Mouse (Mus musculus) hematopoietic stem cell, adult 5-6 weeks (primary cell): ENCODE data around the gene Ibsp. TPM values are rescaled to one million over a fixed set of nuclear protein-coding genes. Genes with fewer than 3 reads are reported as not detected.

ENCODE experiments used
- ATAC-seq, 2 experiments: fragments of 125-278 bp in 1 of 2; replicated peaks in 1 of 2; 2 replicates each; pipeline ENCODE4 v1.8.0; 2016 to 2017; ENCODE audit warnings: inconsistent platforms in 2 of 2, mild to moderate bottlenecking in 2 of 2, moderate number of reproducible peaks in 2 of 2, low read depth in 1 of 2, moderate TSS enrichment in 1 of 2; ENCODE audit not compliant: low FRiP score in 2 of 2, poor library complexity in 2 of 2, severe bottlenecking in 2 of 2, insufficient read depth in 1 of 2, low TSS enrichment in 1 of 2
- total RNA-seq: library from RNA; stranded (forward); fragments of 172-1452, 232-1000 nt; gene quantifications from 2 replicates; pipeline ENCODE4 v1.2.3, GENCODE M21; 2017

Gene Ibsp
- total RNA-seq, 1 experiment from 2014 or later, result 0.05 TPM

DNA sequence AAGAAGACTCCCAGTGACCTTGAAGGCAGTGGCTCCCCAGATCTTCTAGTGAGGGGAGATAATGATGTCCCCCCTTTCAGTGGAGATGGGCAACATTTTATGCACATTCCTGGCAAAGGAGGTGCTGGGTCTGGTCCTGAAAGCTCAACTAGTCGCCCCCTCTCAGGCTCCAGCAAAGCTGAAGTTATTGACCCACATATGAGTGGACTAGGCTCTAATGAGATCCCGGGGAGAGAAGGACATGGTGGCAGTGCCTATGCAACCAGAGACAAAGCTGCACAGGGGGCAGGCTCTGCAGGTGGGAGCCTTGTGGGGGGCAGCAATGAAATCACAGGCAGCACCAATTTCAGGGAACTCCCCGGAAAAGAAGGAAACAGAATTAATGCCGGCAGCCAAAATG is 38.5 kb downstream of the Ibsp start:
- ATAC-seq, result no peak

DNA sequence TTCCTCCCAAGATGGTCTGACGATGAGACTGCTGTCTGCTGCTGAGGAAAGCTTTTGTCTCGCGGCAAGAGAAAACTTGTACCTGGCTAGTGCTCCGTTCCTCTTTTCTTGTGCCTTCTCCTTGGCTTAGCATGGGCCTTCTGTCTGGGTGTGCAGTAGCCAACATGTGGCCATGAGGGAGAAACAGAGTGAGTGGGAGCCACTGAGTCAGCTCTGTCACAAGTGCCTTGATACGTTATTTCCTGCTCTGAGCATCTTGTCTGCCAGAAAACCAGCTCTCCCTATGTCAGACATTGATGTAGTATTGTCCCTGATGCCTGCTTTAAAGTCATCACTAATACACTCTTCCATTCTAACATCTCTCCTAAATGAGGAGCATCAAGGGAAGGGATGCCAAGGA is 40.0 kb downstream of the Ibsp start:
- ATAC-seq, result no peak

DNA sequence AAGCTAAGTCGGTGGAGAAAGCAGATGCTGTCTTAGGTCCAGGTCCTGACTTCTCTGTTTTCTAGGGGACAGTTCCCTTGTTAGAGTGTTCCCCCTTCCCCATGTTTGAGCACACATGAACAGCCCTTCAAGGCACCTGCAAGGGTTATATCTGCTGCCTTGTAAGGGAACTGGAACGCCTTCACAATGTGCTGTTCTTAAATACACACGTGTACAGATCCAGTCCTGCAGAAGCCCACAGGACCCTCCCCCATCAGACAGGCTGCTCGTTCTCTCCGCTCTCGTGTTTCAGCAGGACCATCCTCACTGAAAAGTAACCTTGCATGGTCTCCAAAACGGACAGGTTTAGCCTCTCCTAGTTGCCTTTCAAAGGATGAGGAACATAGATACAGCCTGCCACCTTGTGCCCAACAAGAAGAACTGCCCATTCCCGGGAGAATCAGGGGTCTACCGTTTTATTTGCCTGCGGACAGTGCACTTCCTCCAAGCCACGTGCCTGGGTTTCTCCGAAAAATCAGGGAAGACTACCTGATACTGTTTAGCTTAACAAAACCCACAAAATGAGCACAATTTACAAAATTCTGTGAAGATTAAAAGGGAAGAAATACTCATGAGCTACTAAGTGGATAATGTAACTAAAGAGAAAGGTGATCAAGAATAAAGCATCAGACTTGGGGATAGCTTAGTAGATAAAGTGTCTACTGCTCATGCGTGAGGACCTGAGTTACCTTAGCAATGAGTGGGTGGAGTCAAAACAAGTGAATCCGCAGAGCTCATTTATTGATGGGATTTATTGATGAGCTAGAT is 40.9 kb downstream of the Ibsp start:
- ATAC-seq, result peak; percentile 79 to 84

DNA sequence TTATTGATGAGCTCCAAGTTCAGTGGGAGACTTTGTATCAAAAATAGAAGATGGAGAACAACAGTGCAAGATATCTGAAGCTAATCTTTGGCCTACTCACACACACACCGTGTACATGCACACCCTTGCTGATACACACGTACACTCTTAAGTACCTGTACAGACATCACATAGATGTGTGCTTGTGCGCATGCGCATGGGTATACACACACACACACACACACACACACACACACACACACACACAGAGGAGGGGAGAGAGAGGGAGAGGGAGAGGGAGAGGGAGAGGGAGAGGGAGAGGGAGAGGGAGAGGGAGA is 41.5 kb downstream of the Ibsp start:
- ATAC-seq, result no peak

DNA sequence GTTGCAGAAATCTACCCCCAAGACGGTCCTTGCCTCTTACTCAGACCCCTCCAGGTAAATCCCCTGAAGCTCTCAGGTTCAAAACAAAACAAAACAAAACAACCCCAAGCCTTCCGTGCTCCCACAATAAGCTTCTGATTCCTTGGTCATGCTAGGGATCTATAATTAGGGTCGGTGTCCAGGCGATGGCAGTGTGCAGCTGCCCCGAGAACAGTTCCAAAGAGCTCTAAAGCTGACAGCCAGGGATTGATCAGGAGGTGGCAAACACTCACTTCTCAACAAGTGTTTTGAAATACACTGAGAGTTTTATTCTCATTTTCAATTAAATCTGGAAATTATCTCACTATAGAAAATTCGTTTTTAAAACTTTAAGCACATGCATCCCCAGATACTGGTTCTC is 43.9 kb downstream of the Ibsp start:
- ATAC-seq, result no peak

DNA sequence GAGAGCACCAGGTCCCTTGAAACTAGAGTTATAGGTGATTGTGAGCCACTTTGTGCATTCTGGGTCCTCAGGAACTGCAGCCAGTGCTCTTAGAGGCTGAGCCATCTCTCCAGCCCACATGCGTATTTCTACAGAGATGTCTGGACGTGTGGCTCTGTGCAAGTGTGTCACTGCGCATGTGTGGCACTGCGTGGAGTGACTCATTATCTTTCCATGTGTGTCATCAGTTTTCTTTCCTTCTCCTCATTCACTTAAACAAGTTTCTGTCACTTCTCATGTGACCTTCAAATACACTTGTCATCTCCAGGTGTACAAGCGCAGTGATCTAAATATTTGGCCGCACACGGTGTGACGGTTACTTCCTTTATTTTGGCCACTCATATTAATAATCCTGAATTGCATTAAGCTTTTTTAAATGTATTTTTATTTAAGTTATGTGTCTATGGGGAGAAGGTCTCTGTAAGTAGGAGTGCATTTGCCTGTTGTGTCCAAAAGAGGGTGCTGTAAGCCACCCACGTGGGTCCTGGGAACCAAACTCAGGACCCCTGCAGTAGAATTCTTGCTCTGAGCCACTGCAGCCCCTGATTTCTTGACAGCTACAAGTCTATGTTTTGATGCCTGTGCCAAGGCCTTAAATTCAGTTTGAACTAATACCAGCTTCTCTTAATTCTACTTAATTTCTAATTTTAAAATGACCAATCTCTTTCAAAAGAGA is 45.7 kb downstream of the Ibsp start:
- ATAC-seq, result peak; percentile 51 to 67; a peak in 3 of 4 replicates

DNA sequence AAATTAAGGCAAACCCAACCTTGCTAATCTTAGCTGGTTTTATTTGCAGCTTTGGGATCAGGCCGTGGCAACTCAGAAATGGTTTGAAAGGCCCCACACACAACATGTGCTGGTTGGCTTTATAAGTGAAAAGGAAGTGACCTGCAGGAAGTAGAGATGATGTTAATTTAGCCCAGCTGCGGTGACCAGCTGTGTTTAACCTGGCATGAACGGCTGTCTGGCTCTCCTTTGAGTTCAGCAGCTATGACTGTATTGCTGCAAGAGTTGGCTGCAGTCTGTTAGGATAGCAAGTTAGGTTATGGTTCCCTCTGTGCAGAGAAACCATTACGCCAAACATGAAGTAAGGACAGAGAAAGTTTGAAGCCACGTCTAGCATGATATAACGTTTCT is 46.3 kb downstream of the Ibsp start:
- ATAC-seq, result peak; percentile 29 to 32; a peak in 1 of 4 replicates

DNA sequence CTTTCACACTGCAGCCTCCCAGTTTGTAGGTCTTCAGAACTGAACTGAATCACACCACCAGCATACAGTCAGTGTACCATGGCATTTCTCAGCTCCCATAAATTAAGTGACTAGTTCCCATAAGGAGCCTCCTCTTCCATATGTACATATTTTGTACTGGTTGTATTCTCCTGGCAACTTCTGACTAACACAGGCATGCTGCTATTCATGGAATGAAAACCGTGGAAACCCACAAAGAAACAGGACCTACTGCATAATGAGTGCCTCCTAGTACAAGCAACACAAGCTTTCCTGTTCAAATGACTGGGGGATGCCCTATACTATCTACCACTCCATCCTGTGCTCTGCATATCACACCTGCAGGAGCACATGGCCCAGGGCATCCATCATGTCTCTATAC is 52.1 kb downstream of the Ibsp start:
- ATAC-seq, result no peak

DNA sequence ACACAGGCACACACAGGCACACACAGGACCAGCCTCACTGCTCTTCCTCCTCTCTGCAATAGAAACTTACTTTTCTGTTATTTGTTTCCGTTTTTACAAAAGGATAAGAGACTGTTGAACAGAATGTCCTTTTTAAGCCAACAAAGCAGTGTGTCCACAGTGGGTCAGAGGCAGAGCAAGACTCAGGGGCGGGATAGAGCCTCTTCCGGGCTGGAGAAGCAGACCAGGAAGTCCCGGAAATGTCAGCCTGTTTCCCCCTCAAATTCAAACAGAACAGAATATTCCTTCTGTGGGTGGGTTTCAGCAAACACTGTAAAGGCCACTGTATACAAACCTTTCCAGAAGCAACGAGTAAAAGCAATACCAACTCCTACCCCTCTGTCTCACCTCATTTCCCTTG is 52.9 kb downstream of the Ibsp start:
- peak; percentile 39 to 51; a peak in 2 of 4 replicates for ATAC-seq

DNA sequence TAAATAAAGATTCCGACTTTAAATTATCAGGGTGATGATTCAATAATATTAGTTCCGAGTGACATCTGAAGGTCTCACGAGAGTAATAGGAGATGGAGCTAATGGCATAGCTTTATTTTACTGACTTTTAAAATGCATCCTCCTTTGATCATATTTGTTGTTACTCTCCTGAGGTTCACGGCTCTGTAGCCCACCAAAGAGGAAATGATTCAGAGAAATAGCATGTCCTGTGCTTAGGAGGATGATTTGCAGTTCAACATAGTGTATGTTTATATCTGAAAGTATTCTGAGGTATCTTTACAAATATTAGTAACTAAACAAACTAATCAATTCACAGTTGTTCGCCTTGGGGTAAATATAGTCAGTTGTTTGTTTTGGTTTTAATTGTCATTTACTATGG is 58.6 kb downstream of the Ibsp start:
- ATAC-seq, result peak; percentile 32 to 67; a peak in 3 of 4 replicates

DNA sequence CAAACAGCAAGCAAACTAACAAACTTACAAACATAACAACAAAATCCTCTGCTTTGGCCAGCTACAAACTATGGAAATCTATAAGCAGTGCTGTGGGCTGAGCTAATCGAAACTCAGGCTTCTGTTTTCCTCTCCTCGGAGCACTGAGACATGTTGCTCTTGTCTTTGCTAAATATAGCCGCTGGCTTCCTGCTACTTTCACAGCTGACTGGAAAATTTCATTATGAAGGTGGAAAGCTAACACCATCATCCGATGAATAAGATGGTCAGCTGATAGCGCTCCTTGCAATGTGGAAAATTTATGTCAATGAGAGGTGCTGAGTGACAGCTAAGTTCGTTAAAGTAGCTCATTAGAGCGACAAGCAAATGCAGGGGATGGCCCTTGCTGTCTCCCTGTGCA is 59.6 kb downstream of the Ibsp start:
- ATAC-seq, result peak in 1 of 2 experiments; percentile 25; a peak in 1 of 4 replicates

DNA sequence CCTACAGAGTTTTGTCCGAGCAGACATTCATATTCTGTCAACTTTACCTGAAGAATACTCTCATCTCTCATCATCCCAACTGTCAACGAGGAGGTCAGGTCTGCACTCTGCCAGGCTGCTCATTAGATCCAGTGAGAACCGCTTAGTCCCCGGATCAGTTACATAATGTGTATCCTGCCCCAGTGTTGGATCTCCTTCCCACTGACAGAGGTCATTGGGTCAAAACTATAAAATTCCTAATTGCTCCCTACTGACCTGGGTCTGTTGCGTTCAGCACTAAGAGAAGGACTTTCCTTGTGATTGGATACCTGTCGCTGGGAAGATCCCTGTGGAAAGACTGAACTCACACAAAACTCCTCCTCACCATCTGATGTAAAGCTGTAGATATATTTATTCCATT is 60.3 kb downstream of the Ibsp start:
- no peak for ATAC-seq

Other genes with a start within 250 kb of the Ibsp start
- not detected in 2 replicates for gene Gm17660, start 221.6 kb upstream of the Ibsp start, total RNA-seq
- gene Sparcl1, start 185.4 kb upstream of the Ibsp start, total RNA-seq, result not detected in 2 replicates
- not detected in 2 replicates for gene Dspp, start 128.5 kb upstream of the Ibsp start, total RNA-seq
- 0.74 TPM in 1 of 2 replicates, not detected in the other for gene Dmp1, start 96.6 kb upstream of the Ibsp start, total RNA-seq
- not detected in 2 replicates for gene Mepe, start 26.2 kb downstream of the Ibsp start, total RNA-seq
- 8.1 and 10.8 TPM in 2 replicates for gene Spp1, start 135.9 kb downstream of the Ibsp start, total RNA-seq
- gene Pkd2, start 160.3 kb downstream of the Ibsp start, total RNA-seq, result 11.9 and 13.0 TPM in 2 replicates
- gene BC005561, start 209.2 kb downstream of the Ibsp start, total RNA-seq, result 15.1 and 22.8 TPM in 2 replicates